Mouse (Mus musculus) kidney, postnatal 0 days (tissue): ENCODE data around the gene Zfp800. TPM values are rescaled to one million over a fixed set of nuclear protein-coding genes. Genes with fewer than 3 reads are reported as not detected.

ENCODE experiments used
- ATAC-seq: fragments of 200-750 bp; cut with Nextera tagmentation; replicated peaks from 2 replicates; pipeline ENCODE4 v1.8.0; 2017; ENCODE audit warnings: low read depth, moderate number of reproducible peaks, moderate TSS enrichment, moderate library complexity; ENCODE audit not compliant: low FRiP score
- DNase-seq: peaks from one replicate; pipeline ENCODE4 v3.0.0-alpha.2; 2016; ENCODE audit warnings: low spot score
- H3K27ac ChIP-seq: fragments of 300-500 bp; sonication (generic); 2 replicates; pipeline ENCODE4 v1.5.1; 2014; ENCODE audit warnings: mild to moderate bottlenecking
- H3K27me3 ChIP-seq: fragments of 300-500 bp; sonication (generic); 2 replicates; pipeline ENCODE4 v1.6.1; 2014; ENCODE audit warnings: low read length, mixed read lengths; ENCODE audit not compliant: insufficient read depth
- H3K36me3 ChIP-seq: fragments of 300-500 bp; sonication (generic); 2 replicates; pipeline ENCODE4 v1.6.1; 2014; ENCODE audit warnings: low read length, mixed read lengths; ENCODE audit not compliant: insufficient read depth
- H3K4me1 ChIP-seq: fragments of 300-500 bp; sonication (generic); replicated peaks from 2 replicates; pipeline ENCODE4 v1.6.1; 2014; ENCODE audit warnings: antibody characterized with exemption, low read length, mixed read lengths; ENCODE audit not compliant: insufficient read depth
- H3K4me2 ChIP-seq: fragments of 300-500 bp; sonication (generic); 2 replicates; pipeline ENCODE4 v1.6.1; 2014; ENCODE audit warnings: mild to moderate bottlenecking, low read length, moderate library complexity, mixed read lengths
- H3K4me3 ChIP-seq: fragments of 300-500 bp; sonication (generic); replicated peaks from 2 replicates; pipeline ENCODE4 v1.5.1; 2014; ENCODE audit warnings: low read depth, low read length
- H3K9ac ChIP-seq: fragments of 300-500 bp; sonication (generic); 2 replicates; pipeline ENCODE4 v1.6.1; 2014; ENCODE audit warnings: low read depth, low read length
- H3K9me3 ChIP-seq: fragments of 300-500 bp; sonication (generic); replicated peaks from 2 replicates; pipeline ENCODE4 v1.6.1; 2016; ENCODE audit warnings: low read length, inconsistent platforms, mixed read lengths
- CTCF ChIP-seq: IDR thresholded peaks from 2 replicates; pipeline ENCODE4 v1.5.1; 2016; ENCODE audit warnings: antibody characterized with exemption, low read depth, mild to moderate bottlenecking, moderate library complexity
- WGBS: fragments of 180-500 bp; shearing (Covaris S2); extraction: QIAGEN DNeasy Blood & Tissue Kit; methylation state at CpG from one replicate; pipeline ENCODE4 v1.1.7; 2014; 5-methylcytosine and 5-hydroxymethylcytosine counted together
- polyA plus RNA-seq: library from polyadenylated mRNA; unstranded; fragments of >200 nt; fragmentation: Nextera tagmentation; extraction: Ambion mirVana; gene quantifications from 2 replicates; pipeline ENCODE4 v1.2.1, GENCODE M21; 2015

Zfp800 gene
- polyA plus RNA-seq, 1 experiment from 2014 or later, result 24.4 TPM

GRCm38 (mm10) chr6:28341174-28341573 is 56.6 kb downstream of the Zfp800 start:
- no peak overlapping the region for H3K27ac ChIP-seq
- H3K4me1 ChIP-seq, result no peaks in the 10 kb centered on the region
- 89% methylated on average over 4 of the region's 4 CpGs for WGBS
- ATAC-seq (no peak), DNase-seq (no peak)
- H3K9ac ChIP-seq, result no peak overlapping the region
- no peaks in the 10 kb centered on the region for H3K27me3 ChIP-seq
- no peak overlapping the region for H3K4me3 ChIP-seq
- H3K9me3 ChIP-seq, result no peaks in the 10 kb centered on the region
- H3K36me3 ChIP-seq, result no peaks in the 10 kb centered on the region
- TF ChIP-seq CTCF, result no peak
- H3K4me2 ChIP-seq, result no peak overlapping the region

GRCm38 (mm10) chr6:28339410-28339809 is 58.4 kb downstream of the Zfp800 start:
- DNase-seq (peak; percentile 1), ATAC-seq (no peak)
- H3K4me1 ChIP-seq, result no peaks in the 10 kb centered on the region
- no peak overlapping the region for H3K9ac ChIP-seq
- 86% methylated on average over 5 of the region's 5 CpGs for WGBS
- no peaks in the 10 kb centered on the region for H3K9me3 ChIP-seq
- TF ChIP-seq CTCF, result peak; percentile 33; the same call in 1 of the 2 replicates
- no peaks in the 10 kb centered on the region for H3K36me3 ChIP-seq
- no peak overlapping the region for H3K4me2 ChIP-seq
- H3K4me3 ChIP-seq, result no peak overlapping the region
- no peak overlapping the region for H3K27ac ChIP-seq
- no peaks in the 10 kb centered on the region for H3K27me3 ChIP-seq

GRCm38 (mm10) chr6:28333696-28334095 is 64.1 kb downstream of the Zfp800 start:
- no peak overlapping the region for H3K4me2 ChIP-seq
- WGBS, result 86% methylated on average over 5 of the region's 5 CpGs
- TF ChIP-seq CTCF, result no peak
- no peak overlapping the region for H3K27ac ChIP-seq
- no peaks in the 10 kb centered on the region for H3K4me1 ChIP-seq
- no peaks in the 10 kb centered on the region for H3K9me3 ChIP-seq
- no peak for DNase-seq
- H3K4me3 ChIP-seq, result no peak overlapping the region
- no peak overlapping the region for H3K9ac ChIP-seq
- H3K27me3 ChIP-seq, result no peaks in the 10 kb centered on the region
- no peak for ATAC-seq
- H3K36me3 ChIP-seq, result no peaks in the 10 kb centered on the region

DNA sequence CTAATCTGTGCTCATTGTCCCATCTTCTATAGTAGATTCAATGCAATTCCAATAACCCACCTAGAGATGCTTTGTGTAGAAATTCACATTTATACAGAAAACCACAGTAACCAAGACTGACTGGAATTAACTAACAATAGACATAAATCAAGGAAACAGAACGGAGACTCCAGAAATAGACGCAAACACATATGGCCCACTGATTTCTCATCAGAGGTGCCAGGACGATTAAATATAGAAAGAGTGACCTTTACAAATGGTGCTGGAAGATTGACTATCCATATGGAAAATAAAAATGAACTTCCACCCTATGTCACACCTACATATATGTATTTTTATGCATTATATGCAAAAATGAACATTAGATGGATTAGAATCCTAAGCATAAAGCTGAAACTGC is 65.3 kb downstream of the Zfp800 start:
- DNase-seq, result no peak
- 75% methylated on average over 3 of the region's 3 CpGs for WGBS
- ATAC-seq, result no peak

DNA sequence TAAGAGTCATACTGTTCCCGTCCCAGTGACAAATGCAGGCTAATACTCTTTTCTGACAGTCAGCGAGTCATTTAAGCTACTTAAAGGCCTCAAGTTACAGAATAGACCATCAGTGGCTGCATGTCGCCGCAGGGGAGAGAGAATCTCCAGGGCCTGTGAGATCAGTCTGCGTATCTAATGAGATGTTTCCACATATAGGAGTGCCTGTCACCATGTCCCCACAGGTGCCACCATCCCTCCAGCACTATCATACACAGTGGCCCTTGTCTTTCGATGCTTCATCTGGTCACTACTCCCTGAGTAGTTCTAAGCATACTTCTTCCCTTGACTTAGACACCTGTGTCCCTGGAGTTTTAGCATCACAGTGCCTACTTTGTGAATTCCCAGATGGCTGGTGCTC is 68.0 kb downstream of the Zfp800 start:
- H3K4me1 ChIP-seq, result no peaks in the 10 kb centered on the region
- no peak for DNase-seq
- no peak overlapping the region for H3K9ac ChIP-seq
- H3K27ac ChIP-seq, result no peak overlapping the region
- 62% methylated on average over 6 of the region's 6 CpGs for WGBS
- H3K9me3 ChIP-seq, result no peaks in the 10 kb centered on the region
- ATAC-seq, result no peak
- no peak overlapping the region for H3K4me2 ChIP-seq
- no peaks in the 10 kb centered on the region for H3K36me3 ChIP-seq
- no peak overlapping the region for H3K4me3 ChIP-seq
- H3K27me3 ChIP-seq, result no peaks in the 10 kb centered on the region
- TF ChIP-seq CTCF, result no peak

More for the DNA sequence above, 65.3 kb downstream of the Zfp800 start:
- Histone ChIP-seq H3K4me1 (no peaks in the 10 kb centered on the region), H3K9me3 (no peaks in the 10 kb centered on the region), H3K27ac (no peak overlapping the region), H3K4me2 (no peak overlapping the region), H3K27me3 (no peaks in the 10 kb centered on the region), H3K4me3 (no peak overlapping the region), H3K9ac (no peak overlapping the region), H3K36me3 (no peaks in the 10 kb centered on the region)
- no peak for TF ChIP-seq CTCF

DNA sequence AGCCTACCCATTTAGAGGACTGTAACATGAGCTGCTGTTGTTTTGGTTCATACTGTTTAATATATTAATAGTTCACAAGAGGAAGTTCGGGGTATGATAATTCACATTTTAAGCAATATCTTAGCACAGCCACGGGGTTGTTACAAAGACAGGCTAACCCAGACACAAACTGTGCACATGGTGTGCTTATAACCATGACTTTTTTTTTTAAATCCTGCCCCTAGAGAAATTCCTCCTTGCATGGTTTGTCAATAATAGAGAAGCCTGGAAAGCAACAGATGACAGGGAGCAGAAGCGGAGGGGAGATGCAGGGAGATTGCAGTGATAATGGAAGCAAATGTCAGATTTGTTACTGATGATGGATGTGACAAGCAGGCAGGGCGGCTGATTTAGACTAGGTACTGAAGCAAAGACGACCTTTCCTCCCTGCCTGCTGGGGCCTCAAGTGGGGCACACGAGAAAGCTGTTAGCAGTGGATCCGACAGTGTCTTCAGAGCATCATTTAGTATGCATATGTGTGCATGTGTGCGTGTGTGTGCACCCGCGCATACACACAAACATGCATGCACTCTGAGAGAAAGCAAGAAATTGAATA is 68.7 kb downstream of the Zfp800 start:
- 60% methylated on average over 10 of the region's 10 CpGs for WGBS
- Histone ChIP-seq H3K36me3 (no peaks in the 10 kb centered on the region), H3K9ac (no peak overlapping the region), H3K4me2 (no peak overlapping the region), H3K27ac (no peak overlapping the region), H3K4me1 (no peaks in the 10 kb centered on the region), H3K4me3 (no peak overlapping the region), H3K9me3 (no peaks in the 10 kb centered on the region), H3K27me3 (no peaks in the 10 kb centered on the region)
- TF ChIP-seq CTCF, result no peak
- DNase-seq, result no peak
- no peak for ATAC-seq

GRCm38 (mm10) chr6:28326720-28327119 is 71.1 kb downstream of the Zfp800 start:
- no peak overlapping the region for H3K4me3 ChIP-seq
- no peaks in the 10 kb centered on the region for H3K36me3 ChIP-seq
- ATAC-seq, result no peak
- H3K4me2 ChIP-seq, result no peak overlapping the region
- no peak for TF ChIP-seq CTCF
- no peak for DNase-seq
- no peaks in the 10 kb centered on the region for H3K9me3 ChIP-seq
- H3K27me3 ChIP-seq, result no peaks in the 10 kb centered on the region
- no peaks in the 10 kb centered on the region for H3K4me1 ChIP-seq
- no peak overlapping the region for H3K27ac ChIP-seq
- WGBS, result 81% methylated on average over 3 of the region's 3 CpGs
- H3K9ac ChIP-seq, result no peak overlapping the region
